Mouse (Mus musculus) G1E (cell line): ENCODE data around the gene Smarcad1. TPM values are rescaled to one million over a fixed set of nuclear protein-coding genes. Genes with fewer than 3 reads are reported as not detected.
"Not testable (repeated sequence)": the region's sequence is repeated elsewhere in the genome, so short reads cannot be mapped to it uniquely, and the experiment has no call there.

ENCODE experiments used
- ATAC-seq: 2 replicates; pipeline ENCODE4 v1.8.0; 2016; ENCODE audit warnings: mild to moderate bottlenecking; ENCODE audit not compliant: insufficient number of reproducible peaks, poor library complexity, low FRiP score, severe bottlenecking; ENCODE audit errors: extremely low read depth
- DNase-seq: peaks from one replicate; pipeline ENCODE4 v3.0.0; 2012; ENCODE audit warnings: low spot score
- H3K27me3 ChIP-seq: 2 replicates; pipeline ENCODE4 v1.6.1; 2012; ENCODE audit warnings: mild to moderate bottlenecking, low read length, inconsistent platforms; ENCODE audit not compliant: insufficient read depth
- H3K36me3 ChIP-seq: replicated peaks from 2 replicates; pipeline ENCODE3; 2012; ENCODE audit warnings: mild to moderate bottlenecking, inconsistent platforms
- H3K4me1 ChIP-seq: 2 replicates; pipeline ENCODE4 v1.6.1; 2012; ENCODE audit warnings: low read depth, low read length, inconsistent platforms, mixed read lengths; ENCODE audit not compliant: insufficient read depth
- H3K4me3 ChIP-seq: 2 replicates; pipeline ENCODE4 v1.5.1; 2012; ENCODE audit warnings: low read depth, mild to moderate bottlenecking, inconsistent platforms, low read length, moderate library complexity, mixed read lengths
- H3K9me3 ChIP-seq: replicated peaks from 2 replicates; pipeline ENCODE4 v1.6.1; 2012; ENCODE audit warnings: inconsistent platforms
- CTCF ChIP-seq: IDR thresholded peaks from 2 replicates; pipeline ENCODE4 v1.5.1; 2012; ENCODE audit warnings: low read depth, low read length, inconsistent platforms, mixed read lengths
- GATA1 ChIP-seq: IDR thresholded peaks from 2 replicates; pipeline ENCODE4 v1.6.1; 2012; ENCODE audit warnings: borderline replicate concordance, low read length, inconsistent platforms, mixed read lengths
- GATA2 ChIP-seq: IDR thresholded peaks from 2 replicates; pipeline ENCODE4 v1.6.1; 2012; ENCODE audit warnings: low read depth, low read length, inconsistent platforms, borderline replicate concordance
- POLR2AphosphoS5 ChIP-seq: IDR thresholded peaks from 2 replicates; pipeline ENCODE4 v1.6.1; 2012; ENCODE audit warnings: low read depth, low read length, inconsistent platforms; ENCODE audit not compliant: insufficient replicate concordance
- TAL1 ChIP-seq: conservative IDR thresholded peaks from 2 replicates; pipeline ENCODE4 v1.6.1; 2012; ENCODE audit warnings: low read depth, low read length, inconsistent platforms, mixed read lengths
- polyA plus RNA-seq: library from polyadenylated mRNA; stranded (reverse); fragments of >175 nt; gene quantifications from 2 replicates; pipeline ENCODE4 v1.2.3, GENCODE M21; 2012
- total RNA-seq, 2 experiments: library from RNA; stranded (forward) in 1 of 2; stranded (reverse) in 1 of 2; fragments of 200-1000 nt in 1 of 2; fragments of >200 nt in 1 of 2; fragmentation: Nextera tagmentation in 1 of 2; gene quantifications; 2 replicates each; pipeline ENCODE4 v1.2.3; 2014 to 2017

Gene Smarcad1
- total and polyA plus RNA-seq, 3 experiments: 9.2 to 48.5 (median 46.8) TPM

- Histone ChIP-seq H3K4me3 (no peak overlapping the region), H3K4me1 (no peaks in the 10 kb centered on the region), H3K9me3 (no peaks in the 10 kb centered on the region; the same call in 1 of the 2 replicates), H3K36me3 (no peaks in the 10 kb centered on the region), H3K27me3 (no peaks in the 10 kb centered on the region)
- ATAC-seq (no peak), DNase-seq (no peak)
- no peak for TF ChIP-seq POLR2AphosphoS5
- no peak for TF ChIP-seq GATA1
- TF ChIP-seq GATA2: no peak
- TF ChIP-seq TAL1: no peak
- no peak for TF ChIP-seq CTCF
Measured at GRCm38 (mm10) chr6:65034661-65035060, 7.7 kb upstream of the Smarcad1 start.

DNA sequence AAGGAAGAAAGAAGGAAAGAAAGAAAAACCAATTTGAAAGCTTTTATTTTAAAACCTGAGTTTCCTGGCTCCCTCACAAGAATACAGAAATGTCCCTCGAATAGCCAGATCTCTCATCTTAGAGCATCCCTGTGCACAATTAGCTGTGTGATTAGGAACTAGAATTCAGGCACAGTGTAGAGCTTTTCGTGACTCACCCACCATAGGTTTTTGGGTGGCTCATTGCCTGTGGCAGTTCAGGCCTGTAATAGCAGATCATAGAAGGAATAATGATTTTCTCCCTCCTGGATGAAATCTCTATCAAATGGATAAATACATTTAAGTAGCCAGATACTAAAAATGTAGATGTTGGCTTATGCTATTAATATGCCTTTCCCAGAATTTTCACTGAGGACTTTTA is 6.9 kb upstream of the Smarcad1 start:
- Histone ChIP-seq H3K27me3 (no peaks in the 10 kb centered on the region), H3K9me3 (no peaks in the 10 kb centered on the region; the same call in 1 of the 2 replicates), H3K4me1 (no peaks in the 10 kb centered on the region), H3K36me3 (no peaks in the 10 kb centered on the region), H3K4me3 (no peak overlapping the region)
- TF ChIP-seq POLR2AphosphoS5: no peak
- no peak for TF ChIP-seq CTCF
- no peak for TF ChIP-seq GATA1
- TF ChIP-seq TAL1: no peak
- no peak for TF ChIP-seq GATA2
- no peak for DNase-seq
- ATAC-seq: no peak

- Histone ChIP-seq H3K27me3 (no peaks in the 10 kb centered on the region), H3K9me3 (peaks cover 9% of the 10 kb centered on the region), H3K36me3 (peaks cover 24% of the 10 kb centered on the region), H3K4me1 (peaks cover 3% of the 10 kb centered on the region; the same call in 1 of the 2 replicates), H3K4me3 (peak overlapping the region; percentile 76; the same call in 1 of the 2 replicates)
- TF ChIP-seq CTCF (no peak), TAL1 (no peak), GATA1 (no peak)
- DNase-seq (no peak), ATAC-seq (no peak)
Measured at GRCm38 (mm10) chr6:65041932-65042331, 451 bp upstream of the Smarcad1 start.

DNA sequence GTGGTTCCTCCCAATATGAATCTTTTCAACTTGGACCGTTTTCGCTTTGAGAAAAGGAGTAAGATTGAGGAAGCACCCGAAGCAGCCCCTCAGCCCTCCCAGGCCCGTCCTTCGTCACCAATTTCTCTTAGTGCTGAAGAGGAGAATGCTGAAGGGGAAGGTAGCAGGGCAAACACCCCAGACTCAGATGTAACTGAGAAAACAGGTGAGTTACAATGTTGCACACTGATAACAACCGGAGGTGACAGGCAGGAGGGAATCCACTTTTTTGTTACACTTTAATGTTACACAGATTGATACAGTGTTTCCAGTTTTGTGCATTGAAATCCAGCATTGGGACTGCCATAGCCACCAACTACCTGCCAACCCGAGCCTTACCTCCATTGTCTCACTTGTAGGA is 858 bp downstream of the Smarcad1 start:
- Histone ChIP-seq H3K27me3 (no peaks in the 10 kb centered on the region), H3K36me3 (peaks cover 25% of the 10 kb centered on the region), H3K9me3 (peaks cover 9% of the 10 kb centered on the region), H3K4me1 (peaks cover 3% of the 10 kb centered on the region; the same call in 1 of the 2 replicates), H3K4me3 (peak overlapping the region; percentile 76)
- ATAC-seq (no peak), DNase-seq (no peak)
- no peak for TF ChIP-seq TAL1
- TF ChIP-seq POLR2AphosphoS5: no peak
- TF ChIP-seq CTCF: no peak
- no peak for TF ChIP-seq GATA1
- TF ChIP-seq GATA2: no peak

- H3K4me3 ChIP-seq: no peak overlapping the region
- no peak for TF ChIP-seq GATA1
- TF ChIP-seq TAL1: no peak
- no peak for TF ChIP-seq CTCF
- no peak for TF ChIP-seq POLR2AphosphoS5
- TF ChIP-seq GATA2: no peak
- H3K4me1 ChIP-seq: no peaks in the 10 kb centered on the region
- DNase-seq (no peak), ATAC-seq (no peak)
- no peaks in the 10 kb centered on the region for H3K27me3 ChIP-seq
- peaks cover 46% of the 10 kb centered on the region for H3K36me3 ChIP-seq
- peaks cover 3% of the 10 kb centered on the region; the same call in 1 of the 2 replicates for H3K9me3 ChIP-seq
Measured at GRCm38 (mm10) chr6:65049100-65049499, 6.7 kb downstream of the Smarcad1 start.

DNA sequence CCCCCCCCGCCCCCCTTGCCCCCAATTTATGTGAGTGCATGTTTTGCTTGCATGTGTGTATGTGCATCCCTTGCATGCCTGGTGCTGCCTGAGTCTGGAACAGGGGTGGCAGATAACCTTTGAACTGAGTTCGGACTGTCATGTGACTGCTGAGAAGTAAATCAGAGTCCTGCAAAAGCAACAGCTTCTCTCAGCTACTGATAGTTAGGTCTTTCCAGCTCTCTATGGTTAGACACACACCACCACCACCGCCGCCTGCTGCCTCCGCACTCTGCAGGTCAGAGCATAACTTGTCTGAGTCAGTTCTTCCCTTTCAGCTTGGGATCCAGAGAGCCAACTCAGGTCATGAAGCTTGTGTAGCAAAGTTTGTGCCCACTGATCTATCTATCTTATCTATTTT is 14.2 kb downstream of the Smarcad1 start:
- DNase-seq (no peak), ATAC-seq (no peak)
- Histone ChIP-seq H3K4me3 (no peak overlapping the region), H3K4me1 (no peaks in the 10 kb centered on the region), H3K36me3 (peaks cover 49% of the 10 kb centered on the region), H3K27me3 (no peaks in the 10 kb centered on the region), H3K9me3 (no peaks in the 10 kb centered on the region)
- no peak for TF ChIP-seq CTCF
- TF ChIP-seq POLR2AphosphoS5: no peak
- TF ChIP-seq GATA2: no peak
- no peak for TF ChIP-seq GATA1
- TF ChIP-seq TAL1: no peak

GRCm38 (mm10) chr6:65057137-65057536 is 14.8 kb downstream of the Smarcad1 start:
- not testable (repeated sequence) for DNase-seq, H3K27me3 ChIP-seq, H3K4me3 ChIP-seq, ATAC-seq, H3K4me1 ChIP-seq, H3K9me3 ChIP-seq
- peaks cover 46% of the 10 kb centered on the region for H3K36me3 ChIP-seq
